Mouse (Mus musculus) MEL (cell line): ENCODE results near the gene Stard7. TPM values are rescaled to one million over a fixed set of nuclear protein-coding genes. Genes with fewer than 3 reads are reported as not detected.

Source experiments
- DNase-seq: peaks from one replicate; pipeline ENCODE4 v3.0.0; 2011; ENCODE audit warnings: low read depth, low spot score
- H3K27ac ChIP-seq: 2 replicates; pipeline ENCODE4 v1.5.1; 2012; ENCODE audit warnings: low read depth, mild to moderate bottlenecking, control low read depth, low read length, moderate library complexity; ENCODE audit not compliant: control insufficient read depth
- H3K27me3 ChIP-seq, 2 experiments: fragments of 150-350 bp in 1 of 2; sonication (generic) in 1 of 2; 2 replicates each; pipeline ENCODE4 v1.6.1; 2012; ENCODE audit warnings: low read length in 2 of 2, mild to moderate bottlenecking in 2 of 2, improper control_type of control experiment in 1 of 2, moderate library complexity in 1 of 2; ENCODE audit not compliant: insufficient read depth in 2 of 2, control insufficient read depth in 1 of 2
- H3K36me3 ChIP-seq, 2 experiments: 2 replicates each; pipeline ENCODE4 v1.6.1; 2012 to 2014; ENCODE audit warnings: low read length in 2 of 2, improper control_type of control experiment in 1 of 2, inconsistent platforms in 1 of 2, mild to moderate bottlenecking in 1 of 2; ENCODE audit not compliant: insufficient read depth in 2 of 2, control insufficient read depth in 1 of 2
- H3K4me1 ChIP-seq, 2 experiments: fragments of 150-350 bp in 1 of 2; sonication (generic) in 1 of 2; 2 replicates each; pipeline ENCODE4 v1.6.1; 2012; ENCODE audit warnings: low read length in 2 of 2, improper control_type of control experiment in 1 of 2, mild to moderate bottlenecking in 1 of 2; ENCODE audit not compliant: insufficient read depth in 2 of 2, control insufficient read depth in 1 of 2
- H3K4me3 ChIP-seq, 2 experiments: fragments of 150-350 bp in 1 of 2; sonication (generic) in 1 of 2; 2 replicates each; pipeline ENCODE4 v1.5.1; 2012; ENCODE audit warnings: low read depth in 2 of 2, low read length in 2 of 2, mild to moderate bottlenecking in 2 of 2, moderate library complexity in 2 of 2, control low read depth in 1 of 2, improper control_type of control experiment in 1 of 2; ENCODE audit not compliant: control insufficient read depth in 1 of 2, insufficient read depth in 1 of 2
- H3K79me2 ChIP-seq: 2 replicates; pipeline ENCODE4 v1.6.1; 2012; ENCODE audit warnings: mild to moderate bottlenecking, low read length, moderate library complexity; ENCODE audit not compliant: control insufficient read depth, poor library complexity, insufficient read depth
- H3K9ac ChIP-seq: 2 replicates; pipeline ENCODE4 v1.6.1; 2012; ENCODE audit warnings: low read depth, mild to moderate bottlenecking, control low read depth, low read length, moderate library complexity; ENCODE audit not compliant: control insufficient read depth, poor library complexity, severe bottlenecking
- H3K9me3 ChIP-seq: fragments of 150-350 bp; sonication (generic); replicated peaks from 2 replicates; pipeline ENCODE4 v1.6.1; 2012; ENCODE audit warnings: mild to moderate bottlenecking, low read length, improper control_type of control experiment, moderate library complexity; ENCODE audit not compliant: insufficient read depth
- BHLHE40 ChIP-seq: IDR thresholded peaks from 2 replicates; pipeline ENCODE4 v1.6.1; 2012; ENCODE audit warnings: low read depth, mild to moderate bottlenecking, inconsistent platforms, low read length, improper control_type of control experiment, borderline replicate concordance
- CHD1 ChIP-seq: IDR thresholded peaks from 2 replicates; pipeline ENCODE4 v1.6.1; 2012; ENCODE audit warnings: low read depth, mild to moderate bottlenecking, inconsistent platforms, low read length, improper control_type of control experiment
- CHD2 ChIP-seq: IDR thresholded peaks from 2 replicates; pipeline ENCODE4 v1.6.1; 2011; ENCODE audit warnings: low read length, improper control_type of control experiment
- CTCF ChIP-seq, 3 experiments: IDR thresholded peaks in 2 of 3; conservative IDR thresholded peaks in 1 of 3; 2 replicates each; pipeline ENCODE4 v1.5.1; 2011 to 2012; ENCODE audit warnings: low read length in 3 of 3, low read depth in 2 of 3, mild to moderate bottlenecking in 2 of 3, improper control_type of control experiment in 1 of 3, inconsistent platforms in 1 of 3, mixed read lengths in 1 of 3, moderate library complexity in 1 of 3; ENCODE audit not compliant: control insufficient read depth in 1 of 3, insufficient read depth in 1 of 3, poor library complexity in 1 of 3, severe bottlenecking in 1 of 3
- E2F4 ChIP-seq: IDR thresholded peaks from 2 replicates; pipeline ENCODE4 v1.6.1; 2011; ENCODE audit warnings: low read depth, low read length, improper control_type of control experiment, borderline replicate concordance
- ELF1 ChIP-seq: IDR thresholded peaks from 2 replicates; pipeline ENCODE4 v1.6.1; 2014; ENCODE audit warnings: low read depth, mild to moderate bottlenecking, inconsistent platforms, low read length, improper control_type of control experiment, moderate library complexity
- ETS1 ChIP-seq: IDR thresholded peaks from 2 replicates; pipeline ENCODE4 v1.6.1; 2012; ENCODE audit warnings: low read depth, mild to moderate bottlenecking, inconsistent platforms, low read length, improper control_type of control experiment, moderate library complexity
- GABPA ChIP-seq: IDR thresholded peaks from 2 replicates; pipeline ENCODE4 v1.6.1; 2012; ENCODE audit warnings: low read depth, mild to moderate bottlenecking, inconsistent platforms, low read length, improper control_type of control experiment, moderate library complexity
- HCFC1 ChIP-seq: IDR thresholded peaks from 2 replicates; pipeline ENCODE4 v1.6.1; 2012; ENCODE audit warnings: low read depth, mild to moderate bottlenecking, inconsistent platforms, low read length, improper control_type of control experiment, moderate library complexity
- JUND ChIP-seq: IDR thresholded peaks from 2 replicates; pipeline ENCODE4 v1.6.1; 2011; ENCODE audit warnings: low read depth, mild to moderate bottlenecking, improper control_type of control experiment, low read length
- KAT2A ChIP-seq: conservative IDR thresholded peaks from 2 replicates; pipeline ENCODE4 v1.6.1; 2012; ENCODE audit warnings: low read depth, low read length, improper control_type of control experiment, inconsistent platforms
- MAFK ChIP-seq: IDR thresholded peaks from 2 replicates; pipeline ENCODE4 v1.6.1; 2011; ENCODE audit warnings: low read depth, mild to moderate bottlenecking, low read length, improper control_type of control experiment, borderline replicate concordance
- MAX ChIP-seq: IDR thresholded peaks from 2 replicates; pipeline ENCODE4 v1.6.1; 2011; ENCODE audit warnings: low read length, improper control_type of control experiment
- MAZ ChIP-seq: IDR thresholded peaks from 2 replicates; pipeline ENCODE4 v1.6.1; 2012; ENCODE audit warnings: low read depth, mild to moderate bottlenecking, inconsistent platforms, low read length, improper control_type of control experiment
- MXI1 ChIP-seq: IDR thresholded peaks from 2 replicates; pipeline ENCODE4 v1.6.1; 2011; ENCODE audit warnings: mild to moderate bottlenecking, low read depth, low read length, improper control_type of control experiment
- MYB ChIP-seq: IDR thresholded peaks from 2 replicates; pipeline ENCODE4 v1.6.1; 2011; ENCODE audit warnings: mild to moderate bottlenecking, low read depth, low read length, improper control_type of control experiment
- MYC ChIP-seq: IDR thresholded peaks from 2 replicates; pipeline ENCODE4 v1.6.1; 2011; ENCODE audit warnings: low read depth, mild to moderate bottlenecking, low read length, improper control_type of control experiment, moderate library complexity
- NELFE ChIP-seq: IDR thresholded peaks from 2 replicates; pipeline ENCODE4 v1.6.1; 2011; ENCODE audit warnings: low read depth, low read length, improper control_type of control experiment
- NRF1 ChIP-seq: IDR thresholded peaks from 2 replicates; pipeline ENCODE4 v1.6.1; 2014; ENCODE audit warnings: low read depth, mild to moderate bottlenecking, inconsistent platforms, low read length, improper control_type of control experiment, moderate library complexity; ENCODE audit not compliant: poor library complexity, insufficient read depth, severe bottlenecking
- POLR2A ChIP-seq, 2 experiments: IDR thresholded peaks; 2 replicates each; pipeline ENCODE4 v1.6.1; 2011 to 2012; ENCODE audit warnings: low read length in 2 of 2, mild to moderate bottlenecking in 2 of 2, control low read depth in 1 of 2, improper control_type of control experiment in 1 of 2, low read depth in 1 of 2, moderate library complexity in 1 of 2; ENCODE audit not compliant: control insufficient read depth in 1 of 2, insufficient read depth in 1 of 2, poor library complexity in 1 of 2
- POLR2AphosphoS2 ChIP-seq: IDR thresholded peaks from 2 replicates; pipeline ENCODE4 v1.6.1; 2011; ENCODE audit warnings: low read length, improper control_type of control experiment
- POLR2AphosphoS5 ChIP-seq: IDR thresholded peaks from 2 replicates; pipeline ENCODE4 v1.6.1; 2012; ENCODE audit warnings: low read depth, borderline replicate concordance, mild to moderate bottlenecking, inconsistent platforms, low read length, moderate library complexity, mixed read lengths
- RAD21 ChIP-seq: IDR thresholded peaks from 2 replicates; pipeline ENCODE4 v1.6.1; 2011; ENCODE audit warnings: mild to moderate bottlenecking, low read depth, low read length, improper control_type of control experiment
- RCOR1 ChIP-seq: IDR thresholded peaks from 2 replicates; pipeline ENCODE4 v1.6.1; 2012; ENCODE audit warnings: low read depth, mild to moderate bottlenecking, inconsistent platforms, low read length, improper control_type of control experiment
- SIN3A ChIP-seq: IDR thresholded peaks from 2 replicates; pipeline ENCODE4 v1.6.1; 2012; ENCODE audit warnings: low read length, improper control_type of control experiment, inconsistent platforms
- SMC3 ChIP-seq: IDR thresholded peaks from 2 replicates; pipeline ENCODE4 v1.6.1; 2011; ENCODE audit warnings: low read depth, low read length, improper control_type of control experiment
- TBP ChIP-seq: IDR thresholded peaks from 2 replicates; pipeline ENCODE4 v1.8.0; 2011; ENCODE audit warnings: low read depth, low read length, improper control_type of control experiment
- TCF12 ChIP-seq: IDR thresholded peaks from 2 replicates; pipeline ENCODE4 v1.6.1; 2014; ENCODE audit warnings: low read depth, mild to moderate bottlenecking, inconsistent platforms, low read length, improper control_type of control experiment, moderate library complexity
- UBTF ChIP-seq: IDR thresholded peaks from 2 replicates; pipeline ENCODE4 v1.6.1; 2012; ENCODE audit warnings: low read depth, mild to moderate bottlenecking, inconsistent platforms, low read length, improper control_type of control experiment, moderate library complexity, borderline replicate concordance; ENCODE audit not compliant: insufficient read depth
- USF1 ChIP-seq: IDR thresholded peaks from 2 replicates; pipeline ENCODE4 v1.6.1; 2014; ENCODE audit warnings: low read depth, mild to moderate bottlenecking, inconsistent platforms, low read length, improper control_type of control experiment, moderate library complexity
- USF2 ChIP-seq, 2 experiments: IDR thresholded peaks; 2 replicates each; pipeline ENCODE4 v1.6.1; 2011 to 2012; ENCODE audit warnings: improper control_type of control experiment in 2 of 2, low read length in 2 of 2, borderline replicate concordance in 1 of 2, inconsistent platforms in 1 of 2, low read depth in 1 of 2, mild to moderate bottlenecking in 1 of 2; ENCODE audit not compliant: insufficient read depth in 1 of 2
- ZC3H11A ChIP-seq: IDR thresholded peaks from 2 replicates; pipeline ENCODE4 v1.6.1; 2012; ENCODE audit warnings: low read depth, mild to moderate bottlenecking, inconsistent platforms, low read length, improper control_type of control experiment
- ZKSCAN1 ChIP-seq: IDR thresholded peaks from 2 replicates; pipeline ENCODE4 v1.6.1; 2012; ENCODE audit warnings: low read depth, mild to moderate bottlenecking, inconsistent platforms, low read length, improper control_type of control experiment, moderate library complexity
- ZMIZ1 ChIP-seq: IDR thresholded peaks from 2 replicates; pipeline ENCODE4 v1.6.1; 2012; ENCODE audit warnings: low read depth, mild to moderate bottlenecking, inconsistent platforms, low read length, improper control_type of control experiment, moderate library complexity
- ZNF384 ChIP-seq: IDR thresholded peaks from 2 replicates; pipeline ENCODE4 v1.6.1; 2012; ENCODE audit warnings: low read depth, mild to moderate bottlenecking, inconsistent platforms, low read length, improper control_type of control experiment
- polyA plus RNA-seq, 2 experiments: library from polyadenylated mRNA; stranded (reverse) in 1 of 2; unstranded in 1 of 2; fragments of >175 nt in 1 of 2; fragments of >200 nt in 1 of 2; gene quantifications; 2 replicates each; pipeline versions ENCODE4 v1.2.1 to v1.2.4; 2012; ENCODE audit warnings: low replicate concordance in 2 of 2, low read depth in 1 of 2; ENCODE audit not compliant: insufficient read length in 2 of 2, insufficient read depth in 1 of 2, missing spikeins in 1 of 2
- total RNA-seq: library from RNA; depleted of rRNA; stranded (reverse); fragments of 300-350 nt; gene quantifications from 2 replicates; pipeline ENCODE4 v1.2.3, GENCODE M21; 2012; rRNA removed

Gene Stard7
- total RNA-seq (87.9 and 88.0 TPM in 2 replicates), polyA plus RNA-seq (100 to 1,000 TPM in 1 of 2 experiments, 10 to 100 TPM in 1; 87.7 to 134 TPM)

- Histone ChIP-seq H3K36me3 (peaks cover 0 to 12% of the 10 kb centered on the region in 2 experiments; a peak in 2 of 4 replicates), H3K4me1 (peaks cover 0 to 6% of the 10 kb centered on the region in 2 experiments; a peak in 3 of 4 replicates), H3K27me3 (no peaks in the 10 kb centered on the region), H3K9ac (peak within 1 kb of the TSS; percentile 80), H3K79me2 (peaks cover 37% of the 10 kb centered on the region), H3K4me3 (peak within 1 kb of the TSS; percentile 79 to 96), H3K9me3 (no peaks in the 10 kb centered on the region), H3K27ac (peak within 1 kb of the TSS; percentile 62)
- DNase-seq = peak; percentile 98
- peak; percentile 87 for TF ChIP-seq NELFE
- TF ChIP-seq SMC3 = no peak
- TF ChIP-seq ZC3H11A = no peak
- TF ChIP-seq TBP = no peak
- no peak for TF ChIP-seq POLR2AphosphoS5
- TF ChIP-seq ETS1 = no peak
- no peak for TF ChIP-seq UBTF
- TF ChIP-seq RAD21 = no peak
- no peak for TF ChIP-seq RCOR1
- no peak for TF ChIP-seq ZNF384
- TF ChIP-seq ELF1 = no peak
- TF ChIP-seq POLR2A (IDR thresholded peaks at IDR 0.05; ENCODE audit: control insufficient read depth in 1 of 2, insufficient read depth in 1 of 2, low read depth in 1 of 2, low read length in 2 of 2, poor library complexity in 1 of 2) = peak in 1 of 2 experiments; percentile 84; a peak in 2 of 4 replicates
- no peak for TF ChIP-seq MYB
- peak; percentile 52; the same call in 1 of the 2 replicates for TF ChIP-seq SIN3A
- TF ChIP-seq E2F4 = 0 out of 2 replicates have a peak, but pooled peaks have one; percentile 54
- 0 out of 2 replicates have a peak, but pooled peaks have one; percentile 20 for TF ChIP-seq MAZ
- peak; percentile 67; the same call in 1 of the 2 replicates for TF ChIP-seq MYC
- TF ChIP-seq TCF12 = peak; percentile 10; the same call in 1 of the 2 replicates
- TF ChIP-seq JUND = no peak
- no peak for TF ChIP-seq CTCF (IDR thresholded peaks at IDR 0.05 in 2 of 3, conservative IDR thresholded peaks at IDR 0.05 in 1 of 3; ENCODE audit: control insufficient read depth in 1 of 3, insufficient read depth in 1 of 3, low read depth in 2 of 3, low read length in 3 of 3, poor library complexity in 1 of 3, severe bottlenecking in 1 of 3)
- peak; percentile 70 for TF ChIP-seq MAX
- peak; percentile 81; the same call in 1 of the 2 replicates for TF ChIP-seq ZMIZ1
- TF ChIP-seq USF1 = no peak
- no peak; the same call in 1 of the 2 replicates for TF ChIP-seq POLR2AphosphoS2
- TF ChIP-seq HCFC1 = peak; percentile 81
- no peak; the same call in 1 of the 2 replicates for TF ChIP-seq KAT2A
- no peak for TF ChIP-seq MAFK
- TF ChIP-seq CHD1 = no peak
- TF ChIP-seq USF2 (IDR thresholded peaks at IDR 0.05; ENCODE audit: borderline replicate concordance in 1 of 2, insufficient read depth in 1 of 2, low read depth in 1 of 2, low read length in 2 of 2) = no peak
- TF ChIP-seq ZKSCAN1 = no peak
- peak; percentile 44; the same call in 1 of the 2 replicates for TF ChIP-seq BHLHE40
- no peak for TF ChIP-seq GABPA
- TF ChIP-seq CHD2 = 0 out of 2 replicates have a peak, but pooled peaks have one; percentile 12
- TF ChIP-seq MXI1 = peak; percentile 75
- TF ChIP-seq NRF1 = 0 out of 2 replicates have a peak, but pooled peaks have one; percentile 8
These were observed at the start of gene Stard7 for GRCm38 (mm10) chr2:127269491-127270299. TSS of gene Stard7 (plus strand) at chr2:127270218.
